Mouse (Mus musculus) cerebellum, postnatal 25 days (tissue): Measurements from ENCODE around the gene Hoxa6.

Experiments used
- DNase-seq, 2 experiments: peaks; one replicate each; pipeline ENCODE4 v3.0.0; 2021; ENCODE audit warnings: mixed read lengths in 2 of 2

Gene Hoxa6

GRCm38 (mm10) chr6:52208072-52208867 is at the start of gene Hoxa6:
TSS of gene Hoxa6 (minus strand) at chr6:52208722.
- peak in 1 of 2 experiments; percentile 6 for DNase-seq

DNA sequence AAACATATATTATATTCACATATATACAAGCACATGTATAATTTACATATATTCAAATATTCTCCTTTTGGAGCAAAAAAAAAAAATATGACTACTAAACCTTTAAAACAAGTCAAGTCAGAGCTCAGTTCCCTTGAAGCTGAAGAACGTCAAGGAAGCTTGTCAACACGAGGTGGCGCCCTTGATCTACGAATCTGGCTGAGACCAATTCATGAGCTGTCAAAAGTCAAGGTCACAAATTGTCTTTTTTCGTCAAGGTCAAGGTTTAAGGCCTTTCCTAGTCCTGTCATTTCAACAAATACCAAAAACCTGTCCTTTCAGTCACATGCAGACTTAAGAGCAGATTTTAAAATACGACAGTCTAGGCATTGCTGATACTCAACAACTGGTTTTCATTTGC is 48.4 kb upstream of the Hoxa6 start:
- peak; percentile 75 to 87 for DNase-seq

DNA sequence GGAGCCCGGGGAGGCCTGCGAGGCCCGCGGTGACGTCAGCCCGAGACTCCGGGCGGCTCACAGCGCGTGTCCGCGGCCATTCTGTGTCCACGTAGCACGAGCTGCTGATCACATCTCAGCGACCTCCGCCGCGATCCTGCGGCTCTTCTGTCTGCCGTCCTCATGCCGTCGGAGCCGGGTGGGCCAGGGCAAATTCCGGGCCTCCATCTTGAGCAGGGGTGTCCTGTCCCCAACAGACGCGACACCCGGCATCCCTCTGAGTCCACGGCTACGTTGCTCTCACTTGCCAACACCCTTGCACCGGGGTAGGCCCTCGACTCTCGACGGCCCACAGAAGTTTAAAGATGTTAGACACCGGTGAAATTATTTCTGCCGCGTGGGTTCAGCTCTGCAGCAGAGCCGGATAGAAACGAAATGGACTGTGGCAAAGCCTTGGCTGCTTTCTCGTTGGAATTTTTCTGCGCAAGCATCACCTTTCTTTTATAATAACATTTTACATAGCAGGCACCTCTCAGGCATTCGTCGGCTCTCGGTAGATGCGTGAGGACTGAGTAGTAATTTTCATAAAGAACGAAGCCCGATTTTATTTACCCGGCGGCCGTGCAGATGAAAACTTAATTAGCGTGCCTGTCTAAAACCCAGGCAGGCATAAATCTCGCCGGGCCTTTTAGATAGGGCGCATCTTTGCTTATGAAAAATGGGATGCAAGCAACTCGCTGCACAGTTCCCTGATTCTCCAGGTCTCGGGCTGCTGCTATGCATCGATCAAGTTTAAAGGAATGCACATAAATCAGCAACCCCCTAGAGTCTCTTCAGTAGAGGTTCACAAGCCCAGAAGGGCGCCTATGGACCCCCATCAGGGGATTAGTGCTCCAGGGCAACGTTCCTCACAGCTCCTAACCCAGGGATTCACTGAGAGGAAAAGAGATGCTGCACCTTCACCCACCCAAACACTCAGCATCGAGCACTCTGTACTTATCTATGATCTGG is 45.3 kb upstream of the Hoxa6 start:
- peak in 1 of 2 experiments; percentile 58 for DNase-seq

DNA sequence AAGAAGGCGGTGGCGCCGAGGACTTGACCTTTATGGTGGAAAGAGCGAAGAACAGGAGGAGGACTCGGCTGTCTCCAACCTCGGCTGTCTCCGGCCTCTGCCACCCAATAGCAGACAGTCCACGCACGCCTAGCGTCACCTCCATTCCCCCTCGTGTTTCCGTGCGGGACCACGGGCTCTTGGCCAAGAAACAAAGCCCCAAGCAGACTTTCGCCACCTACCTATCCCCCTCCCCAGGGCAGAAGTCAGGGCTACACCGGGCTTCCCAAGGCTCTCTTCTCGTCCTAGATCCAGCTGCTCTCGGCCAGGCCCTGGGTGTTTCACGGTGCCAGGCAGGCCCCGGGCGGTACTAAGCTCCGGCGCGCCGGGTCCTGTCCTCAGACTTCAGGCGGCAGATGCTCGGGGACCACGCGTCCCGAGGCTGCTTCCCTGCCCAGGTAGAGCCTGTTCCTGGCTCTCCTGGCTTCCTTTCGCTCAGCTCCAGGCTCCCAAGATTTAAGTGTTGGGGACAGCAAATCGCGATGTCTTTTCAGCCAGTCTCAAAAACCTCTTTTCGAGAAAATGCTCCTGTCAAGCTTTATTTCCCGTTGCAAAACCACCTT is 44.4 kb upstream of the Hoxa6 start:
- no peak for DNase-seq

DNA sequence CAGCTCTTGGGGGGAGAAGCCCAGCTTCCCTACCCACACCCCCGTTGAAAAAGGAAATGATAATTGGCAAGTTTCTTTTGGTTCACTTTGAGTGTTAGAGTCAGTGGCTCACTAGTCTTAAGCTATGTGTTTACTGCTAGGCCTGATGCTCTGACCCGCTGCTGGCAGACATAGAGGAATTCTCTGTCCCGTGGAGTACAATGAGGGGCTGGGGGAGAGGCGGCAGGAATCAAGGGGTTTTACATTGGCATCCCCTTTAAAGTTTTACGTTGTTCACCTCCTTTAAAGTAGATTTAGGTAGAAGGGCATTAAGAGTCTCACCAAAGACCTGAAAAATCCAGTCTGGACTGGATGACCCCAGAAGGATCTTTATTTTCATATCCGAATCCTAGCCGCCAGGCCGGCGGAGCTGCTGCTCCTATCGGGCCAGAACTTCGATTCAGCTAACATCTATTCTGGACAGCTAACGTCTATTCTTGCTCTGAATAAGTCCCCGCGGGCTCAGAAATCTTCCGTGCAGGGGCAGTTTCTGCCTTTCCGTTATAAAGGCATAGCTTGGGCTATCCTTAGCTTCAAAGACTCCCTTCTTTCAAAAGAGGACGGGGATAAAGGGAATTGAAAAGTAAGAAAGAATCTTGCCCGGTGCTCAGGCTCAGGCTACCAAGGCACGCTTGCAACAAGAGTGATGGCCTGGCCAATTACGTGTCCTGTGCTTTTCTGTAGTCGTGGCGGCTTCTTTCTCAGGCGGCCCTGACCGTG is 43.7 kb upstream of the Hoxa6 start:
- no peak for DNase-seq

DNA sequence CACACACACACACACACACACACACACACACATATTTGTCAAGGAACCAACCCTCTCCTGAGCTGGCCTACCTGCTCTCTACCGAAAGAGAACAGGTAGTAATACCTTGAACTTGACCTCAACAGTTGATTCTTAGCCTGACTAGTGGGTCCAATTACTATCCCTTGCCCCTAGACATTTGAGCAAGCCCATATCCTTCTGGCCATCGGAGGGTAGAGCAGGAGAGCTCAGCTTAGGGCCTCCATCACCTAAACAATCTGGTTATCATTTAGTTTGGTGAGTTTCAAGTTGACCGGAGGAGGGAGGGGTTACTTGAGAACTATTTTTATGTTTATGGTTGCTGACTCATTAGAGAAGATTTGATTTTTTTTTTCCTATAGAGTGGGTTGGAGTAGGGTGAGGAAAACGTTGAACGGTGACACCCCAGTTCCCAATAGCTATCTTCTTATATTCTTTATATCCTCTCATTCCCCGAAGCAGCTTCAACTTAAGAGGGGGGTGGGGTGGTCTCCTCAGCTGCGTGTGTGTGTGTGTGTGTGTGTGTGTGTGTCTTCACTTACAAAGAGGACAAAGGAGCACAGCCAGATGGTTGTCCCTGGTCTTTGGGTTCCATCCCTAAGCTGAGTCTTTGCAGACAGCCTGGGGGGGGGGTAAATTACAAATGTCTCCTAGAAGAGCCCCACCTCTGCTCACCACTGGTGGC is 42.8 kb upstream of the Hoxa6 start:
- no peak for DNase-seq

- DNase-seq: no peak
These were observed 41.3 kb upstream of the Hoxa6 start for GRCm38 (mm10) chr6:52249826-52250225.

- no peak for DNase-seq
These were observed 40.9 kb upstream of the Hoxa6 start for GRCm38 (mm10) chr6:52249415-52249738.

DNA sequence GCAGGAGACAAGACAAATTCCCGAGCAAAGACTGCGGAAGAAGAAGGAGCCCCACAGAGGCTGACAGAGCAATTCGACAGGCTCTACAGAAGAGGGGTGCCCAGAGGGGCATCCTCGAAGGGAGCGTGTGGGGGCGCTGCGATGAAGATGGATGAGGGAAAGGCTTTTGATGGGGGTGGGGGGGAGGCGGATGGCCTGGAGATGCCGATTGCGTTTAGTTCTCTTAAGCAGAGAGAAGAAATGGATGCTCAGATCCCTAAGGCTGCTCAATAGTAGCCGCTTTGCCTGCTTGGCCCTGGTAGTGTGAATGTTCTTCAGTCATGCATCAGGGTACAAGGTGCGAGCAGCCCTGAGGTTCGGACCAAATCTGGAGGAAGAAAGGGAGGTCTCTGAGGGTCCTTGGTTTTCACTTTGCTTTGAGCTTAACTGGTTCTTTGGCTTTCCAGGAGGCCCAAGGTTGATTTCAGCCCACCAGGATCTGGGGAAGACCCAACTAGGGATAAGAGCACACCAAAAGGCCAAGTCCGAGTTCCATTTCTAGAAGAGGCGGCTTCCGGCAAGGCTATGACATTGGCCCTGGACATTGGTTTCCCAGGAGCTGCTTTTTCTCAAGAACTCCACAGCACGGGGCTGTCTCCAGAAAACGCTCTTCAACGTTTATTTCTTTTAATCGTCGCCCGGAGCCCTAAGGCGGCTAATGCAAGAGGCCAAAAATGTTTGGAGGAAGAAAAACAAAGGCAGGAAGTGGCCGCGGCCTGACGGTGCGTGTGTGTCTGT is 40.3 kb upstream of the Hoxa6 start:
- DNase-seq: no peak

DNA sequence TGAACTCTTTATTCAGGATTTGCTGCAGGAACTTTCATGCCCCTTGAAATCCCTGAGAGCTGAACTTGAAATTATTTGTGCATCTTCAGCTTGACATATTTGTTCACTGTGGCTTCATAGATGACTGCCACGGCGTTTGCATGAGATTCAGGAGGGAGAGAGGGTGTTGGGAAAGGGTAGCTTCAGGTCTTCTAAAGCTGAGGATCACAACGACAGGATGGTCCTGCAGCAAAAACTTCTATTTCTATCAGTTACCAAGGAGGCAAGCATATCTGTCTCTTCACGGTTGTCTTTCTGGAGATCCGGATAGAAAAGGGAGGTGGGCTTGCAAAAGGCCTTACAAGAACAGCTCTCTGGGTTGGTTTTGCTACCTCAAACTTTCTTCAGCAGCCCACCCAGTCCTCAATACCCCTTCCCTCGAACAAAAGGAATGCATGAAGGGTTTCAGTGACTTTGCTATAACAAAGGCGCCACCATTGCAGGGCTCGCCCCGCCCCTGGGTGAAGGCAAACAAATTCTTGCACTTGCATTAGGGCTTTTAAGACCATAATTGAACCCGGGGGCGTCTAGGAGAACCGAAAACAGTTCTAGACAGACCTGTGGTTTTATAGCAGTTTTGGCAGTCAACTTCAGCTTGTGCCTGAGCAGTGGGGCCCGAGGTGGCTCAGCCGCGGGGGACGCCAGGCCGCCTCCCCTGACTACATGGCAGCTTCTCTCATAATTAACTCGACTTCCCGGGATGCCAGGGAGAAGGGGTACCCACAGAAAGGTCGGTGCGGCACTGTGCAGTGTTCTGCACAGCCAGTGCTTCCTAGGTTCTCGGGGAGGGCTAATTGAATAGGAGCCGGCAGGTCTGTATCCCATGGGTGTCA is 39.5 kb upstream of the Hoxa6 start:
- DNase-seq: no peak

DNA sequence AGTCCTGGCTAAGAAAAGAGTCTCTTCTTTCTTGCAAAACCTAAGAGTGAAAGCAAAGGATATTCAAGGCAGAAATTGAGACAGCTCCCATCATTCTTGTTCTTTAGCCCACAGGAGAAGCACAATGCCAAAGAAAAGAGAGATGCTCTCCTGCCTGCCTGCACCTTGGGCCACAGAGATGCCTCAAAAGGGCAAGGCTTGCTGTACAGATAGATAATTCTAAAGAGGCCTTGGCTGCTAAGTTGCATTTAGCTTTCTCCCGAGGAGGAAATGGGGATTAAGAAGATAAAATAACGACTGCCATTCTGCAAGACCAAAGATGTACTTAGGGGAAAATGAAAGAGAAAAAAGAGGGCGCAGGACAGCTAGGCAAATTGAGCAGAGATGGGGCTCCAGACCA is 38.4 kb upstream of the Hoxa6 start:
- DNase-seq: no peak

DNA sequence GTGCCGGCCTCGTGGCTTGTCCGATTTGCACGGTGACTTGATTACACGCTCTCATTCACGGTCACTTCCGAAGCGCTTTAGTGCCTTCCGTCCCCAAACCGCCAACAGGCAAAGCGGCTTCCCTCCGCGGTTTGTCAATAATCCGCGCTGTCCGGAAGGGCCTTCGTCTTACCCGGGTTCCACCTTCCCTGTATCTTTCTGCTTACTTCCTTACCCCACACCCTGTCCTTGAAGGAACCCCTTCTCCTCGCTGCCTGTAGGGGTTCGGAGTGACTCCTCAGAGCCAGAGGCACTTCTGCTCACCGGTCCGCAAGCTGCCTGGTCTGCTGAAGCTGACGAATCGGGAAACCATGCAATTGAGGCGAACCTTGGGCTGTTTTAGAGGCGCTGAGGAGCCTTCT is 37.9 kb upstream of the Hoxa6 start:
- DNase-seq: no peak

- DNase-seq: no peak
These were observed 37.2 kb upstream of the Hoxa6 start, which contains the start of gene Hoxa11 for GRCm38 (mm10) chr6:52245757-52246142. TSS of gene Hoxa11 (minus strand) at chr6:52245810.

DNA sequence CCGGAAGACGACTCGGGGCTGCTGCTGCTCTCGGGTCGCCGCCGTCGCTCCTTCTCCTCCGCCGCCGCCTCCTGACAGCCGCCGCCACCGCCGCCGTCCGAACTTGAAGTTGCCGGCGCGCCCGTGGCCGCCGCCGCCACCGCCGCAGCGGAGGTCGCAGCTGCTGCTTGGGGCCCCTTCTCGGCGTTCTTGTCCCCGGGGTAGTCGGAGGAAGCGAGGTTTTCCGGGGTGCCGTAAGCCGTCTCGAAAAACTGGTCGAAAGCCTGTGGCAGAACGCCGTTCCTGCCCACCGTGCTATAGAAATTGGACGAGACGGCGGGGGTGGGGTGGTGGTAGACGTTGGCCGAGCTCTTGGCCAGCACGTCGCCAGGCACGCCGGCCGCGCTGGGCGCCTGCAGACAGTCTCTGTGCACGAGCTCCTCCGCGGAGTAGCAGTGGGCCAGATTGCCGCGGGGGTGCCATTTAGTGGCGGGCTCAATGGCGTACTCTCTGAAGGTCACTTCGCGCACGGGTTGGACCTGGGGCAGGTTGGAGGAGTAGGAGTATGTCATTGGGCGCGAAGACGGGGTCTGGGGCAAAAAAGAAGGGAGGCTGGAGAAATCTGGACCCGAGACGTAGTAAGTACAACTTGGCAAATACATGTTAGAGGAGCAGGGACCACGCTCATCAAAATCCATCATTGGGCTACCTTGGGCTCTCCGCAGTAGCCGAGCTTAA is 36.7 kb upstream of the Hoxa6 start:
- DNase-seq: no peak

GRCm38 (mm10) chr6:52244471-52245039 is 36.0 kb upstream of the Hoxa6 start:
- DNase-seq: no peak

- no peak for DNase-seq
These were observed 35.2 kb upstream of the Hoxa6 start for GRCm38 (mm10) chr6:52243681-52244121.

DNA sequence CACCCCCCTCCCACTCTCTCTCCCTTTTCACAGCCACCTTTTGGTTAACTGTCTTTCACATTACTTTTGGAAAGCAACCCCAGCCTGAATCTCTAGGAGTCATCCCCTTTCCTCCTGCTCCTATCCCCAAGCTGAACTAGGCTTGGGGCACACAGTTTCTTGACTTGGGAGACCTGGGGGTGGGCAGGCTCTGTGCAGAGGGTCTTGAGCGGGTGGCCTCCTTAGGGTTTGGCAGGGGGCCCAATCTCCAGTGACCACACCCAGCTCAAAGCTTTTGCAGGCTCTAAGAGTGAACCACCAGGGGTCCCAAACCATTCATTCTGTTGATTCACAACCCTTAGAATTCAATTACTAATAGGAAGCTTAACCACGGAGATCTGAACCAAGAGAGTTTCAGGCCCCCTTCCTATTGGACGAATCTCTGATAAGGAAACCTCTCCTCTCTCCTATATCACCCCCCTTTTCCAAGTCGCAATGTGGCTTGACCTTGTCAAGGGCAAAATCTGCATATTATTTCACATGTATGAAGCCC is 34.3 kb upstream of the Hoxa6 start:
- DNase-seq: no peak

DNA sequence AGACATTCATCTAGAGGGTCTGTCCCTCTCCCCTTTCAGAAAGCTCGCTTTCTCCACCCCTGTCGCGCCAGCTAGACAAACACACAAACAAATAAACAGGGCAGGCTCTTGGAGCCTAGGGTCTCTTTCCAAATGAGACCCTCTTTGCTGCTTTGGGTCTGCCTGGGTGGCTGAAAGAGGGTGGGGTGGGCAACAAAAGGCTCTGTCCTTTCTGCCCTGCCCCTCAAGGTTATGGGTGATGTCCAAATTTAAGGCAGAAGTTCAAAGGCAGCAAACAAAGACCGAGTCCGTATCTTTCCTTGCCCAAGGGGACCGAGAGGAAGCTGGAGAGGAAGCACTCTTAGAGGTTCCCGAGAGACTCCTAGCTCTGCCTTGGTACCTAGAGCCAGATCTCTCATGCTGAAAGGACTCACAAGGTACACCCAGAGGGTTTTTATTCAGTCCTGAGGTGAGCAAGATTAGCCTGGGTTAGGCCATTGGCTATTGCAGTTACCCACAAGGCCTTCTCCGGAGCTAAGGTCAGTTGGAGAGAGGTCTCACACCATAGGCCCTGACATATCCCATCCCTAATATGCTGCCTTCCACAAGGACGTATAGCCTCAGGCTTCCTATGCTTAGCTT is 32.6 kb upstream of the Hoxa6 start:
- no peak for DNase-seq
